Mouse (Mus musculus): ENCODE results near the gene Krt9.

Gene Krt9

DNA sequence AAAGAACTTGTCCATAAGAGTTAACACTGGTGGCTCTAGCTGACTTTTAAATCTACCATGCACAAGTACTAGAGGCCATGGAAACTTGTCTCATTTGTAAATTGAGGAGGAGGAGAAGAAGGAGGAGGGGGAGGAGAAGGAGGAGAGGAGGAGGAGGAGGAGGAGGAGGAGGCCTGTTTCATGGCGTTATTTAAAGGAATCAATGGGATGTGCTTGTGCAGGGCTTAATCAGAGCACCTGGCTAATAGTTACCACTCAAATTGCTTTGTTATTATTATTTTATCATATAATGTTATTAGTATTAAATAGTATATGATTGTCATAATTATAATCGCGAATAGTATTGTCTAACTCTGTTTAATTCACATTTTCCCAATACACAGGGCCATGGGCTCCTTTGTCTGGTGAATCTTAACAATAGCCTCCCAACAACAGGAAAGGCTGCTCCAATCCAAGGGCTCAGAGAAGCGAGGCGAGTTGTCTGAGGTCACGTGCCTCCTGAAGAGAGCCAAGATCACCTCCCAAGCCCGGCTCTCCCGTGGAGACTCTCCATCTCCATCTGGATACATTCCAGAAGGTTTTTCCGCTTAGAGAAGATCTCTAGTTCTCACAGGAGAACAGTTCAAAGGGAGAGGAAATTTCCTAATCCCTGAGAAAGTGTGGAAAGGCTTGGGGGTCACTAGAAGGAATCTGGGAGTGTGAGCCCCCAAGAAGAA is 44.3 kb downstream of the Krt9 start, which contains the start of gene Krt19:
TSS of gene Krt19 (minus strand) at position 51 of the 716 bp plus-strand sequence.
- DNase-seq: no peak

DNA sequence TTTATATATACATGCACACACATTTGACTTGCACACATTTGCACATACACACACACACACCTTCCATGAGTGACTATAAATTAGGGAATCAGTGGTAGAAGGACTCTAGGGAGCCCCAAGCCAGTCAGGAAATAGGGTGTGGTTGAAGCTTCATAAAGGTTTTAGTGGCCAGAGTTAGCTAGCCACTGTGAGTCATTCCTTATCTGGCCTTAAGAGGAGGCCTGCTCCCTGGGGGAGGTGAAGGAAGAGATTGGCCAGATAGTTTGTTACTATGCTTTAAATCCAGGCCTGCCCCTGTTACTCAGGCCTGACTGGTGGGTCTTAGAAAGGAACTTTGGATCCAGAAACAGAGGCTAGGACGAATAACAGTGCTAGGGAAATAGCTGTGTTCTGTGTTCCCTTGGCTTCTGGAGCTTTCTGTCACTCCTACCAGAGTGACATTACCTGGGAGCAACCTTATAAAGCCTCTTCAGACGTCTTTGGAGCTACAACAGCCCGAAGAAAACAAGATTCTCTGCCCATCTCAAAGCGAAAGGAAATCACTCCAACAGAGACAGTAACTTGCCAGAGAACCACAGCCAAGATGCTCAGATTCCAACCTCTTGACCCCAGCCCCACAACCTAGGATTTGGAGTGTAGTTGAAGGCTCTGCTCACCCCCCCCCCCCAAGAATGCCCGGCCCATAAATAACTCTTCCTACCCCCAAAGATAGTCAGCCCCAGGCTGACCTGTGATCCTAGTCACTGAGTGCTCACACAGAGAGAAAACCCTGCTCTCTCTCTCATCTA is 45.3 kb downstream of the Krt9 start:
- DNase-seq: no peak

DNA sequence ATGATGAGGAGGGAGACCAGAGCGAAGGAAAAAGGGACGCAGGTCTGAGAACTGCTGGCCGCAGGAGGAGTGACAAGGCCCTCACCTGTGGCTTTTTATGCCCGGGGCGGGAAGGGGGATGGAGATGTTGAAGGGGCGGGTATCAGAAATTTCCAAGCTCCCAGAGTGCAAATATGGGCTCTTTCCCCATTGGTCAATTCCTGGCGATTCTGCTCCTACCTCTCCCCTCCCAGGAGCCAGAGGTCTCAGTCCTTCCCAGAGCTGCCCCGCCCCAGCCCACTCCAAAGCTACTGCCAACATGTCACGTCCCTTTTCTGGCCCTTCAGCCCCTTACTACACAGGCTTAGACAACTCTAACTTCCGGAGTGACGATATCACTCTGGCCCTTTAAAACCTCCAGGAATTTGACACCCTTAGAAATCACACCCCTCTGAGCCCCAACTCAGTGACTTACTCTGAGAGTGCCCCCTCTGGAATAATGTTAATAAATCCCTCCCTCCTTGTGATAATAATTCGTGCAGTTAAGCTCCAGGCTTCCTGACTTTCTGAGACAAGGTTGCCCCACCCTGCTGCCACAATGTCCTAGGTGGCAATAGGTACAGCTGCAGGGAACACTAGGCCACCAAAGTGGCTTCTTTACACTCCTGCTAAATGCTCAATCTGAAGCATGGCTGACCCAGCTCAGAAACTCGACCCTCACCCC is 47.0 kb downstream of the Krt9 start:
- no peak for DNase-seq

DNA sequence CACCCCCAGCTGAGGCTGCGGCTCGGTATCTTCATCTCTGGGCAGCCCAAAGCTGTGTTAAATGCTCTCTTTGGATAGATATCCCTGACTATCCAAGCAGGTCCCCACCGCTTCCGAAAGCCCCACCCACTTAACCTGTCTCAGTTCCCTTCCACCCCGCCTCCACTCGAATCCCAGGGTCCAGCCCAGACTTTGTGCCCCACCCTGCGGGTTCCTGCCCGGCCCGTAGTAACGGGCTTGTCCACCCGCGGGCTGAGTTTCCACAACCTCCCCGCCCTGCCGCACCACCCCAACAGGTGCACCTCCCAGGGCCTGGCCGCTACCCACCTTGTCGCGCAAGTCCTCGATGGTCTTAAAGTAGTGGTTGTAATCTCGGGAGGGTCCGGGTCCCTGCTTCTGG is 47.9 kb downstream of the Krt9 start:
- DNase-seq: no peak

DNA sequence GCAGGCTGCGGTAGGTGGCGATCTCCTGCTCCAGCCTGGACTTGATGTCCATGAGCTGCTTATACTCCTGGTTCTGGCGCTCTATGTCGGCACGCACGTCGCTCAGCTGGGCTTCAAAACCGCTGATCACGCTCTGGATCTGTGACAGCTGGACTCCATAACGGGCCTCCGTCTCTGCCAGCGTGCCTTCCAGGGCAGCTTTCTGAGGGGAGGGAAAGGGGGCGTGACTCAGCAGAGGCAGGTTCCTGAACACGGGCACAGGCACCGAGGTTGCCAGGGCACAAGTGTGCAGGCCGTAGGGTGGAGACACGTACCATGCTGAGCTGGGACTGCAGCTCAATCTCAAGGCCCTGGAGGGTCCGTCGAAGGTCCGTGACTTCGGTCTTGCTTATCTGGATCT is 52.1 kb downstream of the Krt9 start:
- no peak for DNase-seq

DNA sequence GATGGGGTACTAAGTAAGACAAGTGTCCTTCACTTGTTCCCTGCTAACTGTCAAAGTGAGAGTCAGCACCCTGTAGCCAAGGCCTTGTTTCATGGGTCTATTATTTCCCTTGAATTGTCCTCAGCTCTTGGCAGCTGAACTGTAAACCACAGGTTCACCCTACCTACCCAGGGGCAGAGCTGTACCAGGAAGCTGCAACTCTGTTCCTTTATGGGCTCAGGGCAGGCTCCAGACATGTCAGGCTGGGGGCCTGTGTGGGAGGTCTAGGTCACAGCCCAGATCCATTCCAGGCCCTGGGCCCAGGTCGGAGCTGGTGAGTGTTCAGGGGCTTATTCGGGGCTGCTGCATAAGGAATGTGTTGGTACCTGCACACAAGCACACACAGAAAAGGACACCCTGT is 53.7 kb downstream of the Krt9 start:
- DNase-seq: no peak

DNA sequence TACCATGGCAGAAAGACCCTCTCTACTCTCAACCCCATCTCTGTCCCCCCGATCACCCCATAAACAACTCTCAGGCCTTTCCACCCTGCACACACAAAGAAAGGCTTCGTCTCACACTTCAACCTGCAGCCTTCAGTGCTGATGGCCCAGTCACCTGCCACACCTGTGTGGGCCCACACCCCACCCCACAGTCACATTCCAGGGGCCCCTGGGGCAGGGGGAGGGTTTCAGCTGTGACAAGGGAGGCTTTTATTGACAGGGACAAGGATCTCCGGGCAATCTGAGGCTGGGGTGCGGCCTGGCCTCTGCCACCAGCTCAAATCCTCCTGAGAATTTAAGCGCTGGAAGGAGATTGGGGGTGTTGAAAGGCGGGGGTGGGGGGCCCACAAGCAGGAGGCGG is 54.2 kb downstream of the Krt9 start:
- no peak for DNase-seq

DNA sequence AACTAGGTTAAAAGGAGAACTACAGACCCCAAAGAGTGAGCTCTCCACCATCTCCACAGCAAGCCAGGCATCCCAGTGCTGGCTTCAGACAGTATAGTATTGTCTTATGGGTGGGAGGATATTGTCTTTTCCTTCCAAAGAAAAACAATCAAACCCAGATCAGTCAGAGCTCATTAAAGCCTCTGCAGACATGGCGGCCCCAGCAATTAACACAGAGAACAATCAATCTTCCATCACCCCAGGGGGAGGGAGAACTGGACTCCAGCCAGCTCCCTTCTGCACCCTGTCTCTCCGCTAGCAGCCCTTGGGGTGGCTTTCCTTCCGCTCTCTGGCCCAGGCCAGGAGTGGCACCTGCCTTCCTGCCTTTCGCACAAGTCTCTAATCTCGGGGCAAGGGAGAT is 55.4 kb downstream of the Krt9 start:
- DNase-seq: no peak

All from spleen, adult 18-20 months (tissue).